Mouse (Mus musculus): ENCODE measurements at regions not wholly inside any gene's neighbourhood (a gene's known extent, or its start where the extent isn't known, plus 50 kb on each side); places are given as distances from the start of the nearest gene placed in this dataset.

GRCm38 (mm10) chr9:14207561-14207936, 67.3 kb upstream of the Sesn3 start:
- Histone ChIP-seq H3K4me3 (replicated peaks; ENCODE audit: low read length) (no peak overlapping the region), H3K4me1 (replicated peaks; ENCODE audit: low read depth, low read length) (0 out of 2 replicates have a peak, but pooled peaks cover 3% of the 10 kb centered on the region), H3K36me3 (ENCODE audit: insufficient read depth, low read length) (no peaks in the 10 kb centered on the region), H3K9me3 (ENCODE audit: low read length) (no peaks in the 10 kb centered on the region), H3K27me3 (ENCODE audit: insufficient read depth, low read length) (no peaks in the 10 kb centered on the region; the same call in 1 of the 2 replicates)
- no peak for TF ChIP-seq CTCF (conservative IDR thresholded peaks at IDR 0.05; ENCODE audit: low read length)
- no peak for TF ChIP-seq POU5F1 (IDR thresholded peaks at IDR 0.05; ENCODE audit: borderline replicate concordance, low read length)
- TF ChIP-seq NANOG (IDR thresholded peaks at IDR 0.05; ENCODE audit: borderline replicate concordance, low read length): no peak

- H3K36me3 ChIP-seq (ENCODE audit: insufficient read depth, low read length): no peaks in the 10 kb centered on the region
- TF ChIP-seq CTCF (conservative IDR thresholded peaks at IDR 0.05; ENCODE audit: low read length) (no peak), POU5F1 (IDR thresholded peaks at IDR 0.05; ENCODE audit: borderline replicate concordance, low read length) (no peak), NANOG (IDR thresholded peaks at IDR 0.05; ENCODE audit: borderline replicate concordance, low read length) (no peak)
- no peak overlapping the region for H3K4me3 ChIP-seq (replicated peaks; ENCODE audit: low read length)
- no peaks in the 10 kb centered on the region for H3K4me1 ChIP-seq (replicated peaks; ENCODE audit: low read depth, low read length)
- H3K9me3 ChIP-seq (ENCODE audit: low read length): no peaks in the 10 kb centered on the region
- no peaks in the 10 kb centered on the region for H3K27me3 ChIP-seq (ENCODE audit: insufficient read depth, low read length)
Observed at GRCm38 (mm10) chr9:14213283-14213682, 61.6 kb upstream of the Sesn3 start.

DNA sequence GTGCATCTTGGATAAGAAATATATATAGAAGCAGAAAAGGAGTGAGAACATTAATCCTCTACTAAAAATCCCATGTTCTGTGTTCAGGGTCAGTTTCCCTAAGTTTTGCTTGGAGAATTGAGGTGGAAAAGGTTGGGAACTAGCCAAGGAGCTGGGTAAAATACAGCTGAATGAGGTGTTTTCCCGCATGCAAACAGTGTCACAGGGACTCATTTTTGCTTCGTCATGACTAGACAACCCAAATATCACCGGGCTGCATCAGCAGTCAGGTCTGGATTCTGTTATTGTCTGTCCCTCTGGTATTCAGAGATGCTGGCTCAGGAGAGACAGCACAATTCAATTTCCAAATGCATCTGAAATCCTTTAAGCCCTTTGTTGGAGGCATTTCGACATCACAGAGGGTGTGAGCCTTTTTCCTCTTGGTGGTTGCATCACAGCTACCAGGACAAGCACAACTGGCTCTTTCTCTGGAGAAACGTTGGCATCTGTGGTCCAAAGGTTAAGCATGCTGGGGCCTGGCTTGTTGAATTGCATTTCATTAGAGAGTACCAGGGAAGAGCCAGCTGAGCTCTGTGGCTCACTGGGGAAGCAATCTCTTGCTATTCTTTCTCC, 59.6 kb upstream of the Sesn3 start:
- Histone ChIP-seq H3K9me3 (ENCODE audit: low read length) (no peaks in the 10 kb centered on the region), H3K36me3 (ENCODE audit: insufficient read depth, low read length) (no peaks in the 10 kb centered on the region), H3K27me3 (ENCODE audit: insufficient read depth, low read length) (no peaks in the 10 kb centered on the region), H3K4me1 (replicated peaks; ENCODE audit: low read depth, low read length) (no peaks in the 10 kb centered on the region), H3K4me3 (replicated peaks; ENCODE audit: low read length) (no peak overlapping the region)
- TF ChIP-seq NANOG (IDR thresholded peaks at IDR 0.05; ENCODE audit: borderline replicate concordance, low read length) (no peak), CTCF (conservative IDR thresholded peaks at IDR 0.05; ENCODE audit: low read length) (no peak), POU5F1 (IDR thresholded peaks at IDR 0.05; ENCODE audit: borderline replicate concordance, low read length) (no peak)

DNA sequence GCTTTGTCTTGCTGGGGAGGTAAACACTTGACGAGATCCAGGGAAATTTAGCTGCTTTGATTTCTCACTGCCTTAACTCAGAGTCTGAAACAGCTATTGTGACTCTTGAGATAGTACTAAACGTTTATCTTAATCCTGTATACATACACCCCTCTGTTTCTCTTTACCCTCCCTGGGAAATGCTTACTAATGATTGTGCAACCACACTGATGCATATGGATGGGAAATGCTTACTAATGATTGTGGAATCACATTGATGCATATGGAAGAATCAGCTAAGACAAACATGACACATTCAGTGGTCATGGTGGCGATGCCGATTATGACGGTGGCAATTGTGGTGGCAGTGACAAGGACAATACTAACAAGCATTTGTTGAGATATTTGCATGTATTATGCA, 58.9 kb upstream of the Sesn3 start:
- Histone ChIP-seq H3K9me3 (ENCODE audit: low read length) (no peaks in the 10 kb centered on the region), H3K4me1 (replicated peaks; ENCODE audit: low read depth, low read length) (no peaks in the 10 kb centered on the region), H3K36me3 (ENCODE audit: insufficient read depth, low read length) (no peaks in the 10 kb centered on the region), H3K4me3 (replicated peaks; ENCODE audit: low read length) (no peak overlapping the region), H3K27me3 (ENCODE audit: insufficient read depth, low read length) (no peaks in the 10 kb centered on the region)
- TF ChIP-seq POU5F1 (IDR thresholded peaks at IDR 0.05; ENCODE audit: borderline replicate concordance, low read length) (no peak), NANOG (IDR thresholded peaks at IDR 0.05; ENCODE audit: borderline replicate concordance, low read length) (no peak), CTCF (conservative IDR thresholded peaks at IDR 0.05; ENCODE audit: low read length) (no peak)

DNA sequence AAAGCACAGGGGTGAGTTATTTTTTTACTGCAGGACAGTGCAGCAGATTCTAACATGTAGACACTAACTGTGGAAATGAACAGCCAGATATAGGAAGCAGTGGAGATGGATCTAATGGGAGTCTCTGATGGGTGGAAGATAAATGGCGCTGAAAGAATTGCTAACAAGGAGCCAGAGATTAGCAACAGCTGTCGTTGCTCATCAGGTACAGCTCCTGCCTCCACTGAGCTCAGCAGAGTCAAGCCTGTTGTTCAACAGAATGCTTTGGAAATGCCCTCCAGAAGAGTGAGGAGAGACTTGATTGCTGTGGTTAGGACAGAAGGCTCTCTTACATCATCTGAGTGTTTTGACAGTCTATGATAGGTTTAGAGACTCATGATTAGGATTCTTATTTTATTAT, 51.9 kb upstream of the Sesn3 start:
- Histone ChIP-seq H3K36me3 (ENCODE audit: insufficient read depth, low read length) (no peaks in the 10 kb centered on the region), H3K4me3 (replicated peaks; ENCODE audit: low read length) (no peak overlapping the region), H3K4me1 (replicated peaks; ENCODE audit: low read depth, low read length) (no peaks in the 10 kb centered on the region), H3K27me3 (ENCODE audit: insufficient read depth, low read length) (no peaks in the 10 kb centered on the region), H3K9me3 (ENCODE audit: low read length) (no peaks in the 10 kb centered on the region)
- TF ChIP-seq CTCF (conservative IDR thresholded peaks at IDR 0.05; ENCODE audit: low read length): no peak
- no peak for TF ChIP-seq POU5F1 (IDR thresholded peaks at IDR 0.05; ENCODE audit: borderline replicate concordance, low read length)
- no peak for TF ChIP-seq NANOG (IDR thresholded peaks at IDR 0.05; ENCODE audit: borderline replicate concordance, low read length)
